ENCODE assay signal across 17 mouse cellular contexts in the genomic region with DNA sequence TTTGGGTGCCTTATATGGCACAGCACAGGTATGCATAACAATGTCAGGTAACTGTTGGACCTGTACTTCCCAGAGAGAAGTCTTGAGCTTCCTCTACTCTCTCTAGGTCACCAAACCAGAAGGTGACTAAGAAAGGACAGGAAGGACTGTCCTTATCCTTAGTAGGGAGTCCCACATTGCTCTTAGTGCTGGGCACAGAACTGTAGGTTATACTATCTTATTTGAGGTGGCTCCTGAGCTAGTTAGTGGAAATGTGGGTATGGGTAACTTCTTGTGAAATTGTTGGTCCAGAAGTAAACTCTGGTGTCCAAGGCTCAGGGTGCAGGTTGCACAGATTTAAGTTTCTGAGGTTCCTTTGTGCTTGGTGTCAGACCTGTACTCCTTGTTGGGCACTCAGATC. TPM values are rescaled to one million over a fixed set of nuclear protein-coding genes. Genes with fewer than 3 reads are reported as not detected.
DNase-seq lines count a peak whose midpoint lies in the region; ATAC-seq and TF ChIP-seq lines count a peak whose summit lies in the region.
"Had no signal": no experiment of that assay in that cellular context is flagged by ENCODE, and none has a peak within 500 bp of the region (broad histone marks: within the 10 kb centered on the region; RNA-seq: fewer than 3 reads in every experiment).

No protein-coding gene starts in this region.

- H3K4me3 ChIP-seq in forebrain, embryonic 16.5 days (replicated peaks; ENCODE audit: low read length), result no peak overlapping the region
- H3K4me3 ChIP-seq in forebrain, embryonic 10.5 days, result no peak overlapping the region
- no peak overlapping the region for H3K4me3 ChIP-seq in limb, embryonic 13.5 days
- no peak overlapping the region for H3K4me3 ChIP-seq in limb, embryonic 10.5 days
- no peak overlapping the region for H3K4me3 ChIP-seq in embryonic facial prominence, embryonic 14.5 days (ENCODE audit: low read depth, low read length)
- H3K4me3 ChIP-seq in midbrain, embryonic 13.5 days (replicated peaks), result 0 out of 2 replicates have a peak overlapping the region, but pooled peaks have one; percentile 4
- H3K4me3 ChIP-seq in gastrocnemius, adult 2 months, result no peak overlapping the region; the same call in 1 of the 2 replicates
- H3K4me3 ChIP-seq: stomach, embryonic 15.5 days had no signal

- no peaks in the 10 kb centered on the region for H3K9me3 ChIP-seq in forebrain, embryonic 16.5 days (ENCODE audit: control insufficient read depth, low read length)
- no peaks in the 10 kb centered on the region for H3K9me3 ChIP-seq in forebrain, embryonic 10.5 days
- no peaks in the 10 kb centered on the region for H3K9me3 ChIP-seq in limb, embryonic 13.5 days
- H3K9me3 ChIP-seq in limb, embryonic 10.5 days (replicated peaks), result no peaks in the 10 kb centered on the region
- no peaks in the 10 kb centered on the region for H3K9me3 ChIP-seq in embryonic facial prominence, embryonic 14.5 days (ENCODE audit: control insufficient read depth, low read length)
- H3K9me3 ChIP-seq in midbrain, embryonic 13.5 days, result no peaks in the 10 kb centered on the region
- H3K9me3 ChIP-seq: forebrain, embryonic 15.5 days; G1E; stomach, embryonic 15.5 days had no signal

- no peak for ATAC-seq in forebrain, embryonic 16.5 days
- no peak for ATAC-seq in limb, embryonic 13.5 days (ENCODE audit: low FRiP score, low read depth)
- no peak for ATAC-seq in embryonic facial prominence, embryonic 14.5 days (ENCODE audit: low read depth)
- no peak for ATAC-seq in midbrain, embryonic 13.5 days
- ATAC-seq: forebrain, embryonic 15.5 days; lung, postnatal 0 days had no signal

- intact Hi-C loops in gastrocnemius, adult 2 months (cut with DNase I), result no loop called here

- TF ChIP-seq CTCF in gastrocnemius, adult 2 months (IDR thresholded peaks at IDR 0.05), result no peak

- H3K27ac ChIP-seq in forebrain, embryonic 16.5 days (ENCODE audit: low read length), result no peak overlapping the region
- no peak overlapping the region for H3K27ac ChIP-seq in forebrain, embryonic 10.5 days
- no peak overlapping the region for H3K27ac ChIP-seq in limb, embryonic 13.5 days
- no peak overlapping the region for H3K27ac ChIP-seq in limb, embryonic 10.5 days
- no peak overlapping the region for H3K27ac ChIP-seq in embryonic facial prominence, embryonic 14.5 days (replicated peaks; ENCODE audit: low read depth, low read length)
- H3K27ac ChIP-seq in midbrain, embryonic 13.5 days, result no peak overlapping the region
- no peak overlapping the region for H3K27ac ChIP-seq in gastrocnemius, adult 2 months
- H3K27ac ChIP-seq: forebrain, embryonic 15.5 days; stomach, embryonic 15.5 days had no signal

- peaks cover 19% of the 10 kb centered on the region for H3K4me1 ChIP-seq in forebrain, embryonic 16.5 days (replicated peaks; ENCODE audit: control insufficient read depth, insufficient read depth, low read length)
- peaks cover 26% of the 10 kb centered on the region for H3K4me1 ChIP-seq in forebrain, embryonic 10.5 days
- H3K4me1 ChIP-seq in limb, embryonic 13.5 days, result peaks cover 23% of the 10 kb centered on the region
- peaks cover 23% of the 10 kb centered on the region for H3K4me1 ChIP-seq in limb, embryonic 10.5 days
- peaks cover 14% of the 10 kb centered on the region for H3K4me1 ChIP-seq in embryonic facial prominence, embryonic 14.5 days (ENCODE audit: control insufficient read depth, insufficient read depth, low read length)
- peaks cover 40% of the 10 kb centered on the region for H3K4me1 ChIP-seq in midbrain, embryonic 13.5 days (replicated peaks)

- no peaks in the 10 kb centered on the region for H3K27me3 ChIP-seq in forebrain, embryonic 16.5 days (replicated peaks; ENCODE audit: control insufficient read depth, insufficient read depth, low read length)
- H3K27me3 ChIP-seq in forebrain, embryonic 10.5 days (ENCODE audit: poor library complexity, severe bottlenecking), result no peaks in the 10 kb centered on the region
- H3K27me3 ChIP-seq in limb, embryonic 13.5 days, result no peaks in the 10 kb centered on the region
- H3K27me3 ChIP-seq in limb, embryonic 10.5 days (ENCODE audit: low read depth, poor library complexity, severe bottlenecking), result no peaks in the 10 kb centered on the region
- H3K27me3 ChIP-seq in embryonic facial prominence, embryonic 14.5 days (replicated peaks; ENCODE audit: control insufficient read depth, insufficient read depth, low read length), result no peaks in the 10 kb centered on the region
- H3K27me3 ChIP-seq in midbrain, embryonic 13.5 days, result no peaks in the 10 kb centered on the region
- H3K27me3 ChIP-seq: forebrain, embryonic 15.5 days; stomach, embryonic 15.5 days had no signal

- no peak for DNase-seq in forebrain, embryonic 10.5 days (ENCODE audit: extremely low spot score, low spot score)
- DNase-seq in limb, embryonic 10.5 days (ENCODE audit: low spot score), result no peak
- no peak for DNase-seq in embryonic facial prominence, embryonic 14.5 days (ENCODE audit: low spot score)
- no peak for DNase-seq in T-cell, adult 2 months (ENCODE audit: low spot score)
- DNase-seq in gastrocnemius, adult 2 months, result no peak
- DNase-seq: adrenal gland, postnatal 25 days; gastrocnemius, postnatal 36 days; heart, postnatal 4 days; right cerebral cortex, postnatal 4 days; thymus, postnatal 25 days had no signal

- H3K36me3 ChIP-seq in forebrain, embryonic 16.5 days (ENCODE audit: control insufficient read depth, insufficient read depth), result no peaks in the 10 kb centered on the region
- H3K36me3 ChIP-seq in forebrain, embryonic 10.5 days (replicated peaks), result peaks cover 10% of the 10 kb centered on the region
- H3K36me3 ChIP-seq in limb, embryonic 13.5 days, result no peaks in the 10 kb centered on the region
- H3K36me3 ChIP-seq in limb, embryonic 10.5 days, result peaks cover 7% of the 10 kb centered on the region; the same call in 1 of the 2 replicates
- no peaks in the 10 kb centered on the region for H3K36me3 ChIP-seq in embryonic facial prominence, embryonic 14.5 days (ENCODE audit: control insufficient read depth, insufficient read depth, low read length)
- no peaks in the 10 kb centered on the region for H3K36me3 ChIP-seq in midbrain, embryonic 13.5 days
- H3K36me3 ChIP-seq: forebrain, embryonic 15.5 days; stomach, embryonic 15.5 days had no signal

- H3K9ac ChIP-seq in forebrain, embryonic 16.5 days (replicated peaks; ENCODE audit: low read depth, low read length), result no peak overlapping the region
- H3K9ac ChIP-seq in limb, embryonic 13.5 days, result 0 out of 2 replicates have a peak overlapping the region, but pooled peaks have one; percentile 2
- H3K9ac ChIP-seq in embryonic facial prominence, embryonic 14.5 days (ENCODE audit: low read depth, low read length), result no peak overlapping the region
- H3K9ac ChIP-seq in midbrain, embryonic 13.5 days (replicated peaks), result no peak overlapping the region
- H3K9ac ChIP-seq: stomach, embryonic 15.5 days had no signal

- H3K4me2 ChIP-seq in forebrain, embryonic 16.5 days (ENCODE audit: low read length), result peak overlapping the region; percentile 3; the same call in 1 of the 2 replicates
- H3K4me2 ChIP-seq in limb, embryonic 13.5 days (replicated peaks), result peak overlapping the region; percentile 36
- peak overlapping the region; percentile 24 for H3K4me2 ChIP-seq in embryonic facial prominence, embryonic 14.5 days (ENCODE audit: low read depth, low read length)
- H3K4me2 ChIP-seq in midbrain, embryonic 13.5 days (replicated peaks), result peak overlapping the region; percentile 36

RNA-seq across cellular contexts. Expression of a gene that starts 2.4 kb away (rescaled TPM):
- 16.3 and 17.1 TPM in 2 replicates for polyA plus RNA-seq in forebrain, embryonic 16.5 days (2015; fragmentation: Nextera tagmentation; extraction: Ambion mirVana)
- 12.2 and 13.8 TPM in 2 replicates for polyA plus RNA-seq in forebrain, embryonic 10.5 days (2016; fragmentation: Nextera tagmentation; extraction: Ambion mirVana)
- polyA plus RNA-seq in limb, embryonic 13.5 days (2015; fragmentation: Nextera tagmentation; extraction: Ambion mirVana), result 16.0 and 18.3 TPM in 2 replicates
- 13.9 and 15.1 TPM in 2 replicates for polyA plus RNA-seq in limb, embryonic 10.5 days (2016; fragmentation: Nextera tagmentation; extraction: Ambion mirVana)
- polyA plus RNA-seq in embryonic facial prominence, embryonic 14.5 days (2014; fragmentation: Nextera tagmentation; extraction: Ambion mirVana), result 15.2 and 15.7 TPM in 2 replicates
- polyA plus RNA-seq in midbrain, embryonic 13.5 days (2015; fragmentation: Nextera tagmentation; extraction: Ambion mirVana), result 19.8 and 20.6 TPM in 2 replicates
- total RNA-seq in gastrocnemius, adult 2 months (2021), result 10 to 100 TPM; 16.5 to 17.7 TPM

RNA-seq across cellular contexts. Expression of a gene that starts 36.1 kb away (rescaled TPM):
- 150 and 153 TPM in 2 replicates for polyA plus RNA-seq in forebrain, embryonic 16.5 days (2015; fragmentation: Nextera tagmentation; extraction: Ambion mirVana)
- polyA plus RNA-seq in forebrain, embryonic 10.5 days (2016; fragmentation: Nextera tagmentation; extraction: Ambion mirVana), result 206 and 209 TPM in 2 replicates
- 172 and 174 TPM in 2 replicates for polyA plus RNA-seq in limb, embryonic 13.5 days (2015; fragmentation: Nextera tagmentation; extraction: Ambion mirVana)
- polyA plus RNA-seq in limb, embryonic 10.5 days (2016; fragmentation: Nextera tagmentation; extraction: Ambion mirVana), result 188 and 207 TPM in 2 replicates
- polyA plus RNA-seq in embryonic facial prominence, embryonic 14.5 days (2014; fragmentation: Nextera tagmentation; extraction: Ambion mirVana), result 147 and 162 TPM in 2 replicates
- 136 and 141 TPM in 2 replicates for polyA plus RNA-seq in midbrain, embryonic 13.5 days (2015; fragmentation: Nextera tagmentation; extraction: Ambion mirVana)
- total RNA-seq in gastrocnemius, adult 2 months (2021), result 10 to 100 TPM; 16.5 to 19.8 TPM
